Mouse (Mus musculus) forebrain, embryonic 15.5 days (tissue): Measurements from ENCODE around the gene Olfr1359. TPM values are rescaled to one million over a fixed set of nuclear protein-coding genes. Genes with fewer than 3 reads are reported as not detected.
A peak's percentile ranks its signal among the peaks of the same experiment; 100 is the strongest.
"Not testable (repeated sequence)": the region's sequence is repeated elsewhere in the genome, so short reads cannot be mapped to it uniquely, and the experiment has no call there.

ENCODE experiments used
- ATAC-seq: fragments of 200-750 bp; cut with Nextera tagmentation; replicated peaks from 2 replicates; pipeline ENCODE4 v1.8.0; 2017; ENCODE audit warnings: mild to moderate bottlenecking, moderate TSS enrichment, moderate library complexity
- H3K27ac ChIP-seq: fragments of 300-500 bp; sonication (generic); replicated peaks from 2 replicates; pipeline ENCODE4 v1.5.1; 2015; ENCODE audit warnings: mild to moderate bottlenecking, inconsistent platforms
- H3K27me3 ChIP-seq: fragments of 300-500 bp; sonication (generic); 2 replicates; pipeline ENCODE4 v1.6.1; 2015; ENCODE audit warnings: inconsistent platforms
- H3K36me3 ChIP-seq: fragments of 300-500 bp; sonication (generic); 2 replicates; pipeline ENCODE4 v1.6.1; 2015; ENCODE audit warnings: mild to moderate bottlenecking, inconsistent platforms
- H3K4me1 ChIP-seq: fragments of 300-500 bp; sonication (generic); 2 replicates; pipeline ENCODE4 v1.6.1; 2015; ENCODE audit warnings: inconsistent platforms
- H3K4me2 ChIP-seq: fragments of 300-500 bp; sonication (generic); replicated peaks from 2 replicates; pipeline ENCODE4 v1.6.1; 2015; ENCODE audit warnings: mild to moderate bottlenecking, inconsistent platforms
- H3K4me3 ChIP-seq: fragments of 300-500 bp; sonication (generic); 2 replicates; pipeline ENCODE4 v1.5.1; 2015; ENCODE audit warnings: mild to moderate bottlenecking, inconsistent platforms
- H3K9ac ChIP-seq: fragments of 300-500 bp; sonication (generic); replicated peaks from 2 replicates; pipeline ENCODE4 v1.6.1; 2015; ENCODE audit warnings: mild to moderate bottlenecking, inconsistent platforms
- H3K9me3 ChIP-seq: fragments of 300-500 bp; sonication (generic); 2 replicates; pipeline ENCODE4 v1.6.1; 2016; ENCODE audit warnings: inconsistent platforms
- WGBS: fragments of 180-500 bp; shearing (Covaris S2); methylation state at CpG from one replicate; pipeline ENCODE4 v1.1.7; 2015; ENCODE audit warnings: mixed read lengths; 5-methylcytosine and 5-hydroxymethylcytosine counted together
- polyA plus RNA-seq: library from polyadenylated mRNA; unstranded; fragments of >200 nt; fragmentation: Nextera tagmentation; extraction: Ambion mirVana; gene quantifications from 2 replicates; pipeline ENCODE4 v1.2.1, GENCODE M21; 2015

The Olfr1359 gene
- polyA plus RNA-seq, 1 experiment from 2014 or later: not detected

GRCm38 (mm10) chr13:21734010-21734905 lies 36.3 kb downstream of the Olfr1359 start:
- peak; percentile 84 for ATAC-seq
- Histone ChIP-seq H3K36me3 (no peaks in the 10 kb centered on the region), H3K4me1 (peaks cover 26% of the 10 kb centered on the region), H3K27me3 (no peaks in the 10 kb centered on the region), H3K4me2 (peak overlapping the region; percentile 59), H3K4me3 (peak overlapping the region; percentile 62), H3K9me3 (no peaks in the 10 kb centered on the region), H3K27ac (peak overlapping the region; percentile 99), H3K9ac (peak overlapping the region; percentile 70)
- WGBS: under 1% methylated on average over 21 of the region's 21 CpGs

- ATAC-seq: peak; percentile 90
- not testable (repeated sequence) for H3K36me3 ChIP-seq, H3K27me3 ChIP-seq, H3K9me3 ChIP-seq
- Histone ChIP-seq H3K4me3 (peak within 1 kb of the TSS; percentile 62), H3K4me1 (peaks cover 26% of the 10 kb centered on the region), H3K9ac (peak within 1 kb of the TSS; percentile 70), H3K27ac (peak within 1 kb of the TSS; percentile 99), H3K4me2 (peak within 1 kb of the TSS; percentile 59)
- under 1% methylated on average over 50 of the region's 56 CpGs for WGBS
Measured at GRCm38 (mm10) chr13:21734906-21735767, 37.2 kb downstream of the Olfr1359 start, which contains the start of gene Hist1h4j. TSS of gene Hist1h4j (plus strand) at chr13:21735064.

GRCm38 (mm10) chr13:21745006-21745405 lies 47.1 kb downstream of the Olfr1359 start:
- H3K4me3 ChIP-seq: no peak overlapping the region
- H3K9me3 ChIP-seq: no peaks in the 10 kb centered on the region
- no peaks in the 10 kb centered on the region for H3K27me3 ChIP-seq
- no peak overlapping the region for H3K9ac ChIP-seq
- peaks cover 22% of the 10 kb centered on the region for H3K4me1 ChIP-seq
- no peak for ATAC-seq
- no peak overlapping the region for H3K4me2 ChIP-seq
- WGBS: 94% methylated on average over 1 of the region's 1 CpGs
- no peaks in the 10 kb centered on the region for H3K36me3 ChIP-seq
- H3K27ac ChIP-seq: no peak overlapping the region

- Histone ChIP-seq H3K36me3 (no peaks in the 10 kb centered on the region), H3K4me1 (peaks cover 40% of the 10 kb centered on the region), H3K27ac (peak overlapping the region; percentile 97), H3K4me2 (peak overlapping the region; percentile 86), H3K9me3 (no peaks in the 10 kb centered on the region), H3K9ac (peak overlapping the region; percentile 57), H3K27me3 (no peaks in the 10 kb centered on the region), H3K4me3 (peak overlapping the region; percentile 52)
- no peak for ATAC-seq
- WGBS: 3% methylated on average over 5 of the region's 5 CpGs
Measured at GRCm38 (mm10) chr13:21749387-21750158, 51.7 kb downstream of the Olfr1359 start.

- Histone ChIP-seq H3K4me2 (peak within 1 kb of the TSS; percentile 86), H3K27ac (peak within 1 kb of the TSS; percentile 97), H3K4me1 (peaks cover 45% of the 10 kb centered on the region), H3K4me3 (peak within 1 kb of the TSS; percentile 52), H3K9ac (peak within 1 kb of the TSS; percentile 57)
- H3K27me3 ChIP-seq, H3K36me3 ChIP-seq, H3K9me3 ChIP-seq: not testable (repeated sequence)
- WGBS: under 1% methylated on average over 48 of the region's 56 CpGs
- ATAC-seq: peak; percentile 84
Measured at GRCm38 (mm10) chr13:21750159-21751017, 52.5 kb downstream of the Olfr1359 start, which contains the start of gene Hist1h4k. TSS of gene Hist1h4k (minus strand) at chr13:21750505.

- H3K4me3 ChIP-seq: no peak overlapping the region
- no peaks in the 10 kb centered on the region for H3K36me3 ChIP-seq
- no peak overlapping the region for H3K4me2 ChIP-seq
- no peak overlapping the region for H3K9ac ChIP-seq
- no peak for ATAC-seq
- no peaks in the 10 kb centered on the region for H3K27me3 ChIP-seq
- peak overlapping the region; percentile 96; the same call in 1 of the 2 replicates for H3K27ac ChIP-seq
- H3K4me1 ChIP-seq: peaks cover 49% of the 10 kb centered on the region
- no peaks in the 10 kb centered on the region for H3K9me3 ChIP-seq
Measured at GRCm38 (mm10) chr13:21751417-21751816, 53.5 kb downstream of the Olfr1359 start.

- WGBS: 70% methylated on average over 3 of the region's 3 CpGs
- Histone ChIP-seq H3K27ac (peak overlapping the region; percentile 96), H3K4me2 (no peak overlapping the region)
Measured at GRCm38 (mm10) chr13:21751827-21752226, 53.9 kb downstream of the Olfr1359 start.

GRCm38 (mm10) chr13:21752356-21752755 lies 54.4 kb downstream of the Olfr1359 start:
- no peak for ATAC-seq
- Histone ChIP-seq H3K9me3 (no peaks in the 10 kb centered on the region), H3K4me2 (peak overlapping the region; percentile 82; the same call in 1 of the 2 replicates), H3K4me1 (peaks cover 48% of the 10 kb centered on the region), H3K9ac (no peak overlapping the region), H3K4me3 (peak overlapping the region; percentile 47; the same call in 1 of the 2 replicates), H3K27me3 (no peaks in the 10 kb centered on the region), H3K27ac (peak overlapping the region; percentile 96), H3K36me3 (no peaks in the 10 kb centered on the region)
- 51% methylated on average over 3 of the region's 3 CpGs for WGBS

More at GRCm38 (mm10) chr13:21751827-21752226, 53.9 kb downstream of the Olfr1359 start:
- H3K27me3 ChIP-seq: no peaks in the 10 kb centered on the region
- H3K9ac ChIP-seq: no peak overlapping the region
- H3K36me3 ChIP-seq: no peaks in the 10 kb centered on the region
- peaks cover 52% of the 10 kb centered on the region for H3K4me1 ChIP-seq
- ATAC-seq: no peak
- no peak overlapping the region for H3K4me3 ChIP-seq
- no peaks in the 10 kb centered on the region for H3K9me3 ChIP-seq

- H3K27me3 ChIP-seq: no peaks in the 10 kb centered on the region
- 2% methylated on average over 10 of the region's 10 CpGs for WGBS
- no peak for ATAC-seq
Measured at GRCm38 (mm10) chr13:21753051-21753523, 55.2 kb downstream of the Olfr1359 start.

GRCm38 (mm10) chr13:21753524-21754285 lies 55.8 kb downstream of the Olfr1359 start, which contains the start of the genes Hist1h2ak and Hist1h2bn:
TSS of gene Hist1h2ak (minus strand) at chr13:21753827.
TSS of gene Hist1h2bn (plus strand) at chr13:21754123.
- H3K9me3 ChIP-seq, H3K27me3 ChIP-seq, H3K36me3 ChIP-seq: not testable (repeated sequence)
- peak; percentile 96 for ATAC-seq
- peak within 1 kb of the TSS; percentile 82 for H3K4me2 ChIP-seq
- H3K27ac ChIP-seq: peak within 1 kb of the TSS; percentile 96
- peak within 1 kb of the TSS; percentile 59 for H3K9ac ChIP-seq
- peaks cover 39% of the 10 kb centered on the region for H3K4me1 ChIP-seq
- peak within 1 kb of the TSS; percentile 47 for H3K4me3 ChIP-seq
- 1% methylated on average over 49 of the region's 50 CpGs for WGBS

More at GRCm38 (mm10) chr13:21753051-21753523, 55.2 kb downstream of the Olfr1359 start:
- Histone ChIP-seq H3K9ac (peak overlapping the region; percentile 59), H3K4me2 (peak overlapping the region; percentile 82), H3K27ac (peak overlapping the region; percentile 96), H3K9me3 (no peaks in the 10 kb centered on the region), H3K4me3 (peak overlapping the region; percentile 47), H3K4me1 (peaks cover 44% of the 10 kb centered on the region), H3K36me3 (no peaks in the 10 kb centered on the region)
